Mouse (Mus musculus) kidney, postnatal 14 days (tissue): ENCODE measurements around the gene Npas1.

Experiments used
- DNase-seq: peaks from one replicate; pipeline ENCODE4 v3.0.0; 2022; ENCODE audit warnings: mixed read lengths

Npas1 gene

GRCm38 (mm10) chr7:16468115-16468514 is 9.4 kb downstream of the Npas1 start:
- DNase-seq: no peak

DNA sequence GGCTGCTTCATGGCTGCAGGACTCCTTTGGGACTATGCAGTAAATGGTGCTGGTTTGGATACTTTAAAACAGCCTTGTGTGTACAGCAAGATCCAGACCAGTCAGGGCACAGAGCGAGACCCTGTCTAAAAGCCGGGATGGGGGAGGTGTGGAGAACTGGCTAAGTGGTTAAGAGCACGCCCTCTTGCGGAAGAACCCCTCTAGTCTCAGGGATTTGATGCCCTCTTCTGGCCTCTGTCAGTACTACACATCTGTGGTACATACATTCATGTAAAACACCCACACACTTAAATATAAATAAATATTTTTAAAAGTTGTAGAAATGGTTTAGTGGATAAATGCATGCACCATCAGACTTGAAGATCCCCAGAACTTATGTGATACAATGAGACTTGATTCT is 11.0 kb downstream of the Npas1 start:
- no peak for DNase-seq

- no peak for DNase-seq
Observed at GRCm38 (mm10) chr7:16465568-16465967, 12.0 kb downstream of the Npas1 start.

DNA sequence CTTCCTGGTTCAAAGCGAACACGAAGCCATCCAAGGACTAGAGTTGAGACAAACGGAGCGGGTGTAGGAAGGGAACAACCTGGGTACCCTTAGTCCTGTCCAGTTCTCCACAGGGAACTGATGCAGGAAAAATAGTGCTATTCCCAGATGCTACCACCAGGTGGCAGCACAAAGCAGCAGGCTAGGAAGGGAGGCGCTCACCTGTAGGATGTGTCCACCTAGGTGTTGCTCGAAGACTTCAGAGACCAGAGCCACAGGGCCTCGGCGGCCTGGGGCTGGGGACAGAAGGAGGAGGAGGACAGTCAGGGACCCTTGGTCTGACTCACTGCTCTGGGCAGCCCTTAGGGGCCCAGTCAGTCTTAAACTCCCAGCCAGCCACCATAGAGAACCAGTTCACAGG is 12.4 kb downstream of the Npas1 start:
- peak; percentile 74 for DNase-seq

DNA sequence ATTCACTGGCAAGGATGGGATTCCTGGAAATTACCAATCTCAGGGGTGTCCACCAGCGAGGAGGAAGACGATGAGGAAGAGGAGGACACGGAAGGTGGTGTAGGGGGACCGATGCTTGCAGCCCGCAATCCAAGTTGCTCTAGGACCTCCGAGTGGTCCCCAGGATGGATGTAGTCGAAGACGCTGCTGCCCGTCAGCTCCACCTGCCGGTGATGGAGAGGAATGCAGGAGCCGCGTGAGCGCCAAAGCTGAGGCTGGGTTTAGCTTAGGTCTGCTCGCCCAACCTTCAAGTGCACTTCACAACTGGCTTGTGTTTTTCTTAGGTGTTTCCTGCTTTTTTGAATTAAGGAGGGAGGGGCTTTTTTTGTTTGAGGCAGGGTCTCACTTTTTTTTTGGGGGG is 14.3 kb downstream of the Npas1 start:
- peak; percentile 85 for DNase-seq

DNA sequence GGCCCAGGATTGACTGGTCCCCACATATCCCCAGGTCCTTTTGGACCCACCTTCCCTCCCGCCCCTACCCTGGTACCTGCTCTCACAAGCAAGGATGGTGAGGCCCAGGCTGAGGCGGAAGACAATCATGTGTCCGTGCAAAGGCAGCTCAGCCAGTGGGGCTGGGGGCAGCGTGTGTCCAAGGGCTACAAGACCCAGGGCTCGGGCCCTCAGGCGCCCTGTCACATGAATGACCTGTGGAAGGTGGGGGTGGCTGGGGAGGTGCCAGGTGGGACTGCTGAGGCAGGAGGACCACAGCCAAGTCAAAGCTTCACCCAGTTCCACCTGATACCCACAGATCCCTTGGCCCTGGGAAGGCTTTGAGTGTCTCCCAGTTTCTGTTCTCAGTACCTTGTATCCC is 15.8 kb downstream of the Npas1 start:
- DNase-seq: no peak

DNA sequence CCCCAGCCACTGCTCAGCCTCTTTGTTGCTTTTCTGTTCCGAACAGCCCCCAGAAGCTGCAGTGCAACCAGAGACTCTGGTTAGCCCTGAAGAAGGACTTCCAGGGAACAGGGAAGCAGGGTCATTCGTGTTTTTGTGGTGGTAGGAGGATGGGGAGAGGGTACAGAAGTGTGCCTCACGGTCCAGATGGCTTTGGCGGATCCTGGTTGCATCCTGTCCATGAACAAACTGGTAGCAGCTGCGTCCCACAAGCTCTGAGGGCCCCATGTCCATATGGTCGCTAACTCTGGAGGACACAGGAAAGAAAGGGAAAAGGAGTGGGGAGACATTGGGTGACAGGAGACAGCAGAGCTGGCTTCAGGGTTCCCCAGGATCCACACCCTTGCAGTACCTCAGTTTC is 16.4 kb downstream of the Npas1 start:
- no peak for DNase-seq

DNA sequence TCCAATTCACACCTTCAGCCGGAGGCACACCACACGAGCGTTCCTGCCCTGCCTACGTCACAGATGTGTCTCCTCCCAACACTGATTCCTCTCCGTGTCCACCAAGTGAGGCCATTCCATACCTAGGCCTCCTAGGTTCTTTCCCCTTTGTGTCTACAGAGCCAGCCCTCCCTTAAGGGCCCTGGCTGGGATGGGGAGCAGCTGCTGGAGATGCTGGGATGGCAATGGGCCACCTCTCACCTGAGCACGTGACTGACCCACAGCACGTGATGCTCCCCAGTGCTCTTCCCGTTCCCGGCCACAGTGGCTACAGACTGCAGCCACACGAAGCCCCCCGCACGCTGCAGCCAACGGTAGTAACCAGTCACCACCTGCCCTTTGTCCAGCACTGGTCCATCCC is 17.0 kb downstream of the Npas1 start:
- no peak for DNase-seq

GRCm38 (mm10) chr7:16456289-16456688 is 21.2 kb downstream of the Npas1 start:
- no peak for DNase-seq

DNA sequence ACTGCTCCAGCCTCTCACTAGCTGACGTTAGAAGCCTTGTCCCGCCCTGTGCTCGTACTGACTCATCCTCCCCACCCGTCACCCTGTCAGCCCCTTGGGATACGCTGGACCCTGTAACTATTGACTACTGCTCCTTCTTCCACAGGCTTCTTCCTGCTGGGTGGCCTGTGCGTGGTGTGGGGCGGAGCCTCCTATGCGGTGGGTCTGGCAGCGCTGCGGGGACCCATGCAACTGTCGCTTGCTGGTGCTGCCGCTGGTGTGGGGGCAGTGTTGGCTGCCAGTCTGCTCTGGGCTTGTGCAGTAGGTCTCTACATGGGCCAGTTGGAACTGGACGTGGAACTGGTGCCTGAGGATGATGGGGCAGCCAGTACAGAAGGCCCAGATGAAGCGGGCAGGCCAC is 22.5 kb downstream of the Npas1 start:
- no peak for DNase-seq

GRCm38 (mm10) chr7:16453118-16453711 is 24.3 kb downstream of the Npas1 start:
- DNase-seq: peak; percentile 52

DNA sequence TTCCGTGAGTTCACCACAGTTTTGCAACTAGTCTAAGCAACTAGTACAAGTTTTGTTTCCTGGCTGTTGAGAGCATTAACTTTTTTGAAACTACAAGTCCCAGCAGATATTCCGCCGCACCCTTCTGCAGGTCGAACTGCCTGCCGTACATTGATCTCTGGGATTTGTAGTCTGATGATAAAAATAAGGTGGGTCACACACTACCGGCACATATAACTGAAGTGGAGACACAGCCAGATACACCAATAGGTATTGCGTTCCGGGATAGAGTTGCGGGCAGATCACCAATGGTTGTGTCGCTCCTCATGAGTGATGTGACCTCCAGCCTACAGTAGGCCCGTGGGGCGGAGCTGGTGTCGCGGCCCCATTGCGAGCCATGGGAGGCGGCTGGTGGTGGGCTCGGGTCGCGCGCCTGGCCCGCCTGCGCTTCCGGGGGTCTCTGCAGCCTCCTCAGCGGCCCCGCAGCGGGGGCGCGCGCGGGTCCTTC is 24.9 kb downstream of the Npas1 start, which contains the start of gene Tmem160:
Tmem160 (plus strand) TSS at position 193 of the 487 bp plus-strand sequence.
- DNase-seq: peak; percentile 94

DNA sequence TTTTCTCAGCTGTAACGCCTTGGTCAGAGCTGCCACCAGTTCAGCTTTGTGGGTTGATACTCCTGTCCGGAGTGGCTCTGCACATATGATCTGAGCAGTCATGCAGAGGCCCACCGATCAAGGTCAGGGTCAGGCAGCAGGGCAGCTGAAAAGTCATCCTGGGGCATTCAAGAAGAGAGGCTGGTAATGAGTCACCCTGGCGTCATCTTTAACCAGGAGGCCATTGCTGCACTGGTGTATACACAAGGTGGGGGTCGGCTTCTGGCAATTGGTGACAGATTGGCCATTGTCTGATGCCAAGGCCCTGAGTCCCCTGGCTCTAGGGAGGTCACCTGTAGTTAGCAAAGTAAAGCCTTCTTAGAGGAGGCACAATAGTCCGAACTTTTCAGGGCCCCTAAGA is 25.9 kb downstream of the Npas1 start:
- DNase-seq: no peak

- DNase-seq: no peak
Observed at GRCm38 (mm10) chr7:16441241-16441640, 36.3 kb downstream of the Npas1 start.

DNA sequence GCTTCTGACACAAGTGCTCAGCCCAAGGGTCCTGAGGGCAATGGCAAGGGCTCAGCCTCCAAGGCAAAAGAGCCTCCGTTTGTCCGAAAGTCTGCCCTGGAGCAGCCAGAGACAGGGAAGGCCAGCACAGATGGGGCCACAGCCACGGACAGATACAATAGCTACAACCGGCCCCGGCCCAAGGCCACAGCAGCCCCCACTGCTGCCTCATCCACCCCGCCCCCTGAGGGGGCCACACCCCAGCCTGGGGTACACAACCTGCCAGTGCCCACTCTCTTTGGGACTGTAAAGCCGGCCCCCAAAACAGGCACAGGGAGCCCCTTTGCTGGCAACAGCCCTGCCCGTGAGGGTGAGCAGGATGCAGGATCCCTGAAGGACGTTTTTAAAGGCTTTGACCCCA is 42.4 kb downstream of the Npas1 start:
- DNase-seq: no peak

- no peak for DNase-seq
Observed at GRCm38 (mm10) chr7:16433352-16433971, 44.1 kb downstream of the Npas1 start.

DNA sequence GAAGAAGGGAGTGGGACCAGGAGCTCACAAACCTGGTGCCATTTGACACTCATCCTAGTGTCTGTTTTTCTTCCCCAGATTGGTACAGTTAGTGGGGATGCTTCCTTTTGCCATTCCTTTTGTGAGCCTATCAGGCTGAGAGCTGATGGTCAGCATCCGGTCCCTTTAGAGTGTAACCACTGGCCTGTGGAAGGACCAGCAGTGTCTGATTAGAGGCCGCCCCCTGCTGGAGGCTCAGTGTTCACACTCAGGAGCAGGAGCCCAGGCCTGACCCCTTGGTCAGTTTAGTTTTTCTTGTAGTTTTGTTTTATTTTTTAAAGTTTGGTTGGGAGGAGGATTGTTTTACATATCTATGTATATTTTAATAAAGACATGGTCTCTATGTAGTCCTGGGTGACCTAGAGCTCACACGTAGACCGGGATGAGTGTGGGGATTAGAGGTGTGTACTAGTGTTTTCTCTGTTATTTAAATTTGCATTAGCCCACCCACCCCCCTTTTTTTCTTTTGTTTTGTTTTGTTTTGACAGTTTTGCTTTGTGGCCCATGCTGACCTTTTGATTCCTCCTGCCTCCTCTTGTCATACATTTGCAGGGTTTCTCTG is 51.3 kb downstream of the Npas1 start:
- DNase-seq: peak; percentile 89

GRCm38 (mm10) chr7:16425721-16426120 is 51.8 kb downstream of the Npas1 start:
- DNase-seq: no peak

DNA sequence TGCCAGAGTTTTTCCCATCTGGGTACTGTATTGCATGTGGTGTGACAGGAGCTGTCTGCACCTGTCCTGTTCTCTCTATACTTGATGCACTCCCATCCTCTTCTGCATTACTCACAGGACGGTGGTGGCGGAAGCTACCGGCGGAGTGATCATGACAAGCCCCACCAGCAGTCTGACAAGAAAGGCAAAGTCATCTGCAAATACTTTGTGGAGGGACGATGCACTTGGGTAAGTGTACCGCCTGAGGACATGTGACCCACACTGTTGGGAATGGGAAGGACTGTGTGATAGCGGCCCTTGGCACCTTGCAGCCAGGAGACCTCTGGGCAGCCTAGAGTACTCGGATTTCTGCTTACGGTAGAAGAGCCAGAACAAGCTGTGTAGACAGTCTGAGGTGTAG is 53.8 kb downstream of the Npas1 start:
- no peak for DNase-seq

GRCm38 (mm10) chr7:16422222-16422856 is 55.2 kb downstream of the Npas1 start:
- no peak for DNase-seq

- no peak for DNase-seq
Observed at GRCm38 (mm10) chr7:16420493-16421118, 56.9 kb downstream of the Npas1 start.

DNA sequence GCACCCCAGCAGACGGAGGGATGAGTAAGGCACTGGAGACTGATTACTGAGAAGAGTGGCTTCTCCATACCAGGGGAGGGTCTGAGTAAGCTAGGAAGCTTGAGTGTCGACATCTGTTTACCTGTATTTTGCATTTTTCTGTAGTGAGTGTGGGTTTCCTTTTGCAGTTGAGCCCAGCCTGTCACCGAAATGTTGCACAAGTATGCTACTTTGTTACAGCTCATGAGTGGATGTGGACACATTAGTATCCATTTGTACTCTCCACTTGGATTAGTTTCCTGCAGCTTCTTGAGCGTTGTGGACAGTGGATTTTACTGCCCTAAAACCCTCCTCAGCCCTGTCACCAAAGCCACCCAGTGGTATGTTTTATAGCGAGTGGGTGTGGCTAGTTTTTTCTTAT is 58.8 kb downstream of the Npas1 start:
- DNase-seq: no peak

- peak; percentile 80 for DNase-seq
Observed at GRCm38 (mm10) chr7:16417141-16417771, 60.3 kb downstream of the Npas1 start.
